Mouse (Mus musculus) ES-Bruce4 (cell line): ENCODE data around the gene Olfr1330. TPM values are rescaled to one million over a fixed set of nuclear protein-coding genes. Genes with fewer than 3 reads are reported as not detected.

Experiments used
- H3K27ac ChIP-seq: 2 replicates; pipeline ENCODE4 v1.5.1; 2012; ENCODE audit warnings: low read length, inconsistent platforms; ENCODE audit not compliant: insufficient read depth
- H3K27me3 ChIP-seq: 2 replicates; pipeline ENCODE4 v1.6.1; 2012; ENCODE audit warnings: mild to moderate bottlenecking, low read length, inconsistent platforms; ENCODE audit not compliant: control insufficient read depth, poor library complexity, insufficient read depth, severe bottlenecking
- H3K36me3 ChIP-seq: 2 replicates; pipeline ENCODE4 v1.6.1; 2012; ENCODE audit warnings: inconsistent platforms, mild to moderate bottlenecking, low read length, moderate library complexity; ENCODE audit not compliant: control insufficient read depth, poor library complexity, insufficient read depth, severe bottlenecking
- H3K4me1 ChIP-seq: one replicate; pipeline ENCODE4 v1.8.1; 2011; ENCODE audit warnings: low read length; ENCODE audit not compliant: control insufficient read depth, insufficient read depth
- H3K4me3 ChIP-seq: 2 replicates; pipeline ENCODE4 v1.5.1; 2011; ENCODE audit warnings: low read depth, mild to moderate bottlenecking, low read length
- H3K9ac ChIP-seq: 2 replicates; pipeline ENCODE4 v1.6.1; 2012; ENCODE audit warnings: low read depth, mild to moderate bottlenecking, inconsistent platforms; ENCODE audit not compliant: poor library complexity, severe bottlenecking
- H3K9me3 ChIP-seq: replicated peaks from 2 replicates; pipeline ENCODE4 v1.6.1; 2012; ENCODE audit warnings: mild to moderate bottlenecking, low read length, inconsistent platforms; ENCODE audit not compliant: control insufficient read depth, poor library complexity, insufficient read depth, severe bottlenecking
- CTCF ChIP-seq: IDR thresholded peaks from one replicate; pipeline ENCODE4 v1.8.1; 2011; ENCODE audit warnings: low read depth, low read length
- EP300 ChIP-seq: IDR thresholded peaks from 2 replicates; pipeline ENCODE4 v1.6.1; 2011; ENCODE audit warnings: low read depth, low read length; ENCODE audit not compliant: insufficient read depth
- POLR2A ChIP-seq: IDR thresholded peaks from one replicate; pipeline ENCODE4 v1.8.1; 2011; ENCODE audit warnings: low read length; ENCODE audit not compliant: insufficient read depth
- polyA plus RNA-seq: library from polyadenylated mRNA; stranded (reverse); fragments of >200 nt; gene quantifications from 2 replicates; pipeline ENCODE4 v1.2.4, GENCODE M21; 2011; ENCODE audit warnings: low read depth; ENCODE audit not compliant: missing spikeins, insufficient read depth, insufficient read length

Gene Olfr1330
- polyA plus RNA-seq, 1 experiment, result not detected

GRCm38 (mm10) chr4:118938512-118938911 lies 50.1 kb downstream of the Olfr1330 start, which contains the start of gene Olfr1328:
Gene Olfr1328, minus strand, starts transcription at chr4:118938612.
- Histone ChIP-seq H3K4me1 (no peaks in the 10 kb centered on the region), H3K9ac (no peak within 1 kb of the TSS), H3K27me3 (no peaks in the 10 kb centered on the region; the same call in 1 of the 2 replicates), H3K27ac (no peak within 1 kb of the TSS), H3K4me3 (no peak within 1 kb of the TSS), H3K9me3 (no peaks in the 10 kb centered on the region), H3K36me3 (no peaks in the 10 kb centered on the region)
- TF ChIP-seq CTCF (no peak), POLR2A (no peak), EP300 (no peak)

Other genes starting within 250 kb of the Olfr1330 start
- gene Olfr62, start 229.6 kb upstream of the Olfr1330 start, polyA plus RNA-seq, result not detected in 2 replicates
- gene Olfr1342, start 195.8 kb upstream of the Olfr1330 start, polyA plus RNA-seq, result 0.27 and 0.40 TPM in 2 replicates
- not detected in 2 replicates for gene Olfr1341, start 185.1 kb upstream of the Olfr1330 start, polyA plus RNA-seq
- not detected in 2 replicates for gene Olfr1340, start 168.5 kb upstream of the Olfr1330 start, polyA plus RNA-seq
- not detected in 2 replicates for gene Olfr1339, start 156.4 kb upstream of the Olfr1330 start, polyA plus RNA-seq
- not detected in 2 replicates for gene Olfr1338, start 129.9 kb upstream of the Olfr1330 start, polyA plus RNA-seq
- gene Olfr1337, start 106.0 kb upstream of the Olfr1330 start, polyA plus RNA-seq, result not detected in 2 replicates
- gene Olfr1335, start 78.7 kb upstream of the Olfr1330 start, polyA plus RNA-seq, result not detected in 2 replicates
- gene Olfr1333, start 52.3 kb upstream of the Olfr1330 start, polyA plus RNA-seq, result not detected in 2 replicates
- not detected in 2 replicates for gene Olfr1331, start 23.9 kb upstream of the Olfr1330 start, polyA plus RNA-seq
- not detected in 2 replicates for gene Olfr1329, start 28.9 kb downstream of the Olfr1330 start, polyA plus RNA-seq
- not detected in 2 replicates for gene Olfr1328, start 50.0 kb downstream of the Olfr1330 start, polyA plus RNA-seq
- gene Lao1, start 73.0 kb downstream of the Olfr1330 start, polyA plus RNA-seq, result not detected in 2 replicates
- gene Slc2a1, start 220.1 kb downstream of the Olfr1330 start, polyA plus RNA-seq, result 682 and 697 TPM in 2 replicates